15 mouse cellular contexts compared by ENCODE assay signal in the genomic region with DNA sequence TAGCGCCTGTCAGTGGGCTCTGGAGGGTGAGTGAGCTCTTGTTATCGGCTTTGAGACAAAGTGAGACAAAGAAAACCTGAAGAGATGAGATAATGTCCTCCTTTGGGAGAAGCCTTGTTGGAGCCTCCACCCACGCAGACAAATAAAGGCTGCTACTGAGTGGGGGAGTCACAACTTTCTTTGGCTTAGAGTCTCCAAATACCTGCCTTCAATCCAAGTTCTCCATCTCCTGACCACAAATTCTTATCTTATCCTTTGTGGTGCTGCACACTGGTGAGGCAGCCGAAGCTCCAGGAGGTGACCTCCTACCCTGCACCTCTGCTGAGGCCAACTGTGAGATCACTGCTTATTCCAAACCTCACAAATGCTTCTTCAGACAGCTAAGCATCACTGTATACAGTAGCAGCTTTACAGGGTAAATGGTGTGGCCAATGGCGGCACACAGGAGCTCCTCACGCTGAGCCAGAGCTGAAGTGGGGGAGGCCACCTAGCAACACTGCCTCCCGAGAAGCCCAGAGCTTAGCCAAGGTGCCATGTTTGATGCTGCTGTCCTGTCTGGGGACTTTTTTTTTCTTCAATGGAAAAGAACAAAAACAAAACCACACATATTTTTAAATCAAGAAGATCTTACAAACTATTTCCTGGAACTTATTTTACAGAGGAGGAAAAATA.
A peak's percentile ranks its signal among the peaks of the same experiment; 100 is the strongest.
DNase-seq lines count a peak whose midpoint lies in the region; ATAC-seq and TF ChIP-seq lines count a peak whose summit lies in the region.
"Had no signal": no experiment of that assay in that cellular context is flagged by ENCODE, and none has a peak within 500 bp of the region (broad histone marks: within the 10 kb centered on the region; RNA-seq: fewer than 3 reads in every experiment).

No protein-coding gene starts in this region.

- H3K4me3 ChIP-seq in kidney, embryonic 15.5 days (replicated peaks), result no peak overlapping the region
- H3K4me3 ChIP-seq in kidney, adult 2 months (ENCODE audit: insufficient read depth, low read depth, low read length), result no peak overlapping the region
- H3K4me3 ChIP-seq in liver, embryonic 14.5 days (ENCODE audit: insufficient read depth in 1 of 2, low read depth in 2 of 2, low read length in 2 of 2), result no peak overlapping the region
- no peak overlapping the region for H3K4me3 ChIP-seq in midbrain, embryonic 10.5 days
- H3K4me3 ChIP-seq: embryonic facial prominence, embryonic 12.5 days; forebrain, embryonic 12.5 days; hindbrain, embryonic 10.5 days; limb, embryonic 15.5 days had no signal

- peak overlapping the region; percentile 60; the same call in 1 of the 2 replicates for H3K27ac ChIP-seq in kidney, embryonic 15.5 days
- H3K27ac ChIP-seq in kidney, adult 2 months (ENCODE audit: insufficient read depth, low read depth, low read length), result no peak overlapping the region
- no peak overlapping the region for H3K27ac ChIP-seq in liver, embryonic 14.5 days
- H3K27ac ChIP-seq in midbrain, embryonic 10.5 days (replicated peaks), result no peak overlapping the region
- H3K27ac ChIP-seq: embryonic facial prominence, embryonic 12.5 days; forebrain, embryonic 12.5 days; hindbrain, embryonic 10.5 days; limb, embryonic 15.5 days; macrophage had no signal

- peak; percentile 60 for TF ChIP-seq EP300 in liver, embryonic 14.5 days (IDR thresholded peaks at IDR 0.05; ENCODE audit: low read depth)

- peaks cover 34% of the 10 kb centered on the region for H3K4me1 ChIP-seq in kidney, embryonic 15.5 days
- no peaks in the 10 kb centered on the region for H3K4me1 ChIP-seq in kidney, adult 2 months (ENCODE audit: control insufficient read depth, insufficient read depth, low read length)
- H3K4me1 ChIP-seq in liver, embryonic 14.5 days (replicated peaks; ENCODE audit: control insufficient read depth in 2 of 2, insufficient read depth in 2 of 2, low read length in 1 of 2), result peaks cover 8 to 18% of the 10 kb centered on the region in 2 experiments; a peak in 3 of 4 replicates
- peaks cover 13% of the 10 kb centered on the region; the same call in 1 of the 2 replicates for H3K4me1 ChIP-seq in midbrain, embryonic 10.5 days

- no peak overlapping the region for H3K4me2 ChIP-seq in kidney, embryonic 15.5 days
- peak overlapping the region; percentile 23 for H3K4me2 ChIP-seq in liver, embryonic 14.5 days (ENCODE audit: low read depth)
- H3K4me2 ChIP-seq: embryonic facial prominence, embryonic 12.5 days; forebrain, embryonic 12.5 days; limb, embryonic 15.5 days had no signal

- no peak for TF ChIP-seq POLR2A in kidney, adult 2 months (IDR thresholded peaks at IDR 0.05; ENCODE audit: low read depth, low read length)

- no peak for DNase-seq in kidney, adult 2 months
- peak; percentile 60 for DNase-seq in c-Kit-positive CD71-positive TER-119-negative erythroid progenitor cells, embryonic 14.5 days (ENCODE audit: low read depth)
- DNase-seq in liver, embryonic 14.5 days (ENCODE audit: low read depth in 3 of 3, low spot score in 3 of 3), result peak in 2 of 3 experiments; percentile 19 to 37
- no peak for DNase-seq in right cerebral cortex, postnatal 4 days
- no peak for DNase-seq in midbrain, embryonic 10.5 days (ENCODE audit: low spot score)
- DNase-seq: cerebellum, postnatal 14 days had no signal

- no peaks in the 10 kb centered on the region for H3K9me3 ChIP-seq in kidney, embryonic 15.5 days (replicated peaks)
- H3K9me3 ChIP-seq in liver, embryonic 14.5 days (ENCODE audit: control insufficient read depth, low read length), result no peaks in the 10 kb centered on the region
- H3K9me3 ChIP-seq in midbrain, embryonic 10.5 days (replicated peaks), result no peaks in the 10 kb centered on the region
- H3K9me3 ChIP-seq: embryonic facial prominence, embryonic 12.5 days; forebrain, embryonic 12.5 days; hindbrain, embryonic 10.5 days; limb, embryonic 15.5 days had no signal

- WGBS in kidney, embryonic 15.5 days, result 68% methylated on average over 7 of the region's 7 CpGs
- WGBS in kidney, adult 2 months, result 93% methylated on average over 7 of the region's 7 CpGs
- 20% methylated on average over 7 of the region's 7 CpGs for WGBS in liver, embryonic 14.5 days (ENCODE audit: insufficient replicate concordance)
- WGBS in midbrain, embryonic 10.5 days, result 82% methylated on average over 7 of the region's 7 CpGs

- TF ChIP-seq CTCF in kidney, adult 2 months (conservative IDR thresholded peaks at IDR 0.05; ENCODE audit: insufficient read depth, insufficient read length, low read depth, low read length), result no peak
- TF ChIP-seq CTCF in liver, embryonic 14.5 days (IDR thresholded peaks at IDR 0.05; ENCODE audit: low read depth), result no peak

- no peaks in the 10 kb centered on the region for H3K36me3 ChIP-seq in kidney, embryonic 15.5 days
- no peaks in the 10 kb centered on the region for H3K36me3 ChIP-seq in kidney, adult 2 months (ENCODE audit: control insufficient read depth, insufficient read depth, low read length)
- H3K36me3 ChIP-seq in liver, embryonic 14.5 days (replicated peaks; ENCODE audit: control insufficient read depth, insufficient read depth, low read depth), result no peaks in the 10 kb centered on the region
- no peaks in the 10 kb centered on the region for H3K36me3 ChIP-seq in midbrain, embryonic 10.5 days
- H3K36me3 ChIP-seq: embryonic facial prominence, embryonic 12.5 days; forebrain, embryonic 12.5 days; hindbrain, embryonic 10.5 days; limb, embryonic 15.5 days had no signal

- H3K27me3 ChIP-seq in kidney, embryonic 15.5 days, result no peaks in the 10 kb centered on the region
- no peaks in the 10 kb centered on the region for H3K27me3 ChIP-seq in kidney, adult 2 months (replicated peaks; ENCODE audit: control insufficient read depth, insufficient read depth, low read length)
- H3K27me3 ChIP-seq in liver, embryonic 14.5 days (ENCODE audit: control insufficient read depth, insufficient read depth, low read length), result no peaks in the 10 kb centered on the region
- H3K27me3 ChIP-seq in midbrain, embryonic 10.5 days (ENCODE audit: low read depth, poor library complexity, severe bottlenecking), result no peaks in the 10 kb centered on the region
- H3K27me3 ChIP-seq: embryonic facial prominence, embryonic 12.5 days; forebrain, embryonic 12.5 days; limb, embryonic 15.5 days; Patski had no signal

- peak; percentile 14; the same call in 1 of the 2 replicates for ATAC-seq in kidney, embryonic 15.5 days (replicated peaks; ENCODE audit: low FRiP score)
- peak; percentile 21 for ATAC-seq in CD4-positive, CD25-positive, alpha-beta regulatory T cell, adult 4 months
- ATAC-seq in liver, embryonic 14.5 days (ENCODE audit: insufficient read depth), result peak; percentile 80
- ATAC-seq in granulocyte monocyte progenitor cell, adult 5-6 weeks (replicated peaks; ENCODE audit: poor library complexity, severe bottlenecking), result no peak

- no peak overlapping the region for H3K9ac ChIP-seq in kidney, embryonic 15.5 days
- no peak overlapping the region for H3K9ac ChIP-seq in liver, embryonic 14.5 days (replicated peaks)
- H3K9ac ChIP-seq: embryonic facial prominence, embryonic 12.5 days; forebrain, embryonic 12.5 days; limb, embryonic 15.5 days had no signal

Comparison
In these comparisons a context has a peak if more than half of its experiments do, and no peak if none do; other contexts are left out.
1. DNase-seq: peak in c-Kit-positive CD71-positive TER-119-negative erythroid progenitor cells, embryonic 14.5 days (single experiment) and liver, embryonic 14.5 days (2 of 3); none in kidney, adult 2 months (single experiment), right cerebral cortex, postnatal 4 days (single experiment) and midbrain, embryonic 10.5 days (single experiment).